Mouse (Mus musculus) forebrain, embryonic 14.5 days (tissue): Measurements from ENCODE around the gene Cd300ld2. TPM values are rescaled to one million over a fixed set of nuclear protein-coding genes. Genes with fewer than 3 reads are reported as not detected.
"Not testable (repeated sequence)": the region's sequence is repeated elsewhere in the genome, so short reads cannot be mapped to it uniquely, and the experiment has no call there.

Experiments used
- ATAC-seq: fragments of 200-750 bp; cut with Nextera tagmentation; 2 replicates; pipeline ENCODE4 v1.8.0; 2017; ENCODE audit warnings: mild to moderate bottlenecking, moderate library complexity
- DNase-seq: peaks from one replicate; pipeline ENCODE4 v3.0.0-alpha.2; 2015; ENCODE audit warnings: low spot score
- H3K27ac ChIP-seq: fragments of 300-500 bp; sonication (generic); 2 replicates; pipeline ENCODE4 v1.5.1; 2014; ENCODE audit warnings: low read depth, mild to moderate bottlenecking, control low read depth, low read length, moderate library complexity
- H3K27me3 ChIP-seq: fragments of 300-500 bp; sonication (generic); replicated peaks from 2 replicates; pipeline ENCODE4 v1.6.1; 2014; ENCODE audit warnings: low read length, control low read depth, mixed read lengths; ENCODE audit not compliant: control insufficient read depth, insufficient read depth
- H3K36me3 ChIP-seq: fragments of 300-500 bp; sonication (generic); 2 replicates; pipeline ENCODE4 v1.6.1; 2014; ENCODE audit warnings: low read length, control low read depth; ENCODE audit not compliant: control insufficient read depth, insufficient read depth
- H3K4me1 ChIP-seq: fragments of 300-500 bp; sonication (generic); 2 replicates; pipeline ENCODE4 v1.6.1; 2014; ENCODE audit warnings: antibody characterized with exemption, low read length, control low read depth; ENCODE audit not compliant: control insufficient read depth, insufficient read depth
- H3K4me2 ChIP-seq: fragments of 300-500 bp; sonication (generic); 2 replicates; pipeline ENCODE4 v1.6.1; 2014; ENCODE audit warnings: mild to moderate bottlenecking, control low read depth, low read length
- H3K4me3 ChIP-seq: fragments of 300-500 bp; sonication (generic); 2 replicates; pipeline ENCODE4 v1.5.1; 2014; ENCODE audit warnings: low read depth, low read length, control low read depth
- H3K9ac ChIP-seq: fragments of 300-500 bp; sonication (generic); 2 replicates; pipeline ENCODE4 v1.6.1; 2014; ENCODE audit warnings: mild to moderate bottlenecking, low read length, control low read depth, moderate library complexity
- H3K9me3 ChIP-seq: fragments of 300-500 bp; sonication (generic); replicated peaks from 2 replicates; pipeline ENCODE4 v1.6.1; 2016; ENCODE audit warnings: low read length, control low read depth, mixed read lengths; ENCODE audit not compliant: control insufficient read depth
- WGBS: fragments of 180-500 bp; shearing (Covaris S2); extraction: QIAGEN DNeasy Blood & Tissue Kit; methylation state at CpG from one replicate; pipeline ENCODE4 v1.1.7; 2014; 5-methylcytosine and 5-hydroxymethylcytosine counted together
- polyA plus RNA-seq: library from polyadenylated mRNA; unstranded; fragments of >200 nt; fragmentation: Nextera tagmentation; extraction: Ambion mirVana; gene quantifications from 2 replicates; pipeline ENCODE4 v1.2.1, GENCODE M21; 2014

The Cd300ld2 gene
- polyA plus RNA-seq, 1 experiment from 2014 or later, result not detected

GRCm38 (mm10) chr11:115037669-115038068, 21.7 kb upstream of the Cd300ld2 start, which contains the start of gene Cd300ld5:
Gene Cd300ld5, minus strand, starts transcription at chr11:115037769.
- H3K9ac ChIP-seq, H3K27me3 ChIP-seq, H3K4me3 ChIP-seq, H3K36me3 ChIP-seq, H3K4me1 ChIP-seq, DNase-seq, H3K4me2 ChIP-seq, H3K27ac ChIP-seq, ATAC-seq, H3K9me3 ChIP-seq: not testable (repeated sequence)
- WGBS, result no CpG with 5 or more reads among the region's 6 CpGs

DNA sequence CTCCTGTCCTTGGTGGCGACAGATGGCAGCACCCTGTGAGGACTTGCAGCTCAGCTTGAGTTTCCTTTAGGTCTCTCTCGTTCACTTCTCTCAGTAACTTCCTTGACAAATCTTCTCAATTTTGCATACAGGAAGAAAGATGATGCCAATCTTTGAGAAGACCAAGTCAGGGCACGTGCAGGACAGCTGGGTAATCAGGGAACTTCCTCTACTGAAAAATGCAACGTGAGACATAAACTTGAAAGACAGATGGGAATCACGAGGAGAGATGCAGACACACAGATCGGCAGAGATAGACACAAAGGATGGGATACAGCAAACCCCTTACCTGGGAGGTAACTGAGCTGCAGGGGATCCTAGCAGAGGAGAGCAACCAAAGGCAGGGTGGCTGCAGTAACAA, 10.9 kb upstream of the Cd300ld2 start, which contains the start of gene Cd300ld4:
Cd300ld4 (minus strand) TSS at position 101 of the 400 bp plus-strand sequence.
- not testable (repeated sequence) for H3K4me3 ChIP-seq, H3K27ac ChIP-seq, H3K4me1 ChIP-seq, H3K27me3 ChIP-seq, ATAC-seq, H3K9ac ChIP-seq, DNase-seq, H3K36me3 ChIP-seq, H3K9me3 ChIP-seq, H3K4me2 ChIP-seq
- WGBS, result no CpG with 5 or more reads among the region's 6 CpGs

DNA sequence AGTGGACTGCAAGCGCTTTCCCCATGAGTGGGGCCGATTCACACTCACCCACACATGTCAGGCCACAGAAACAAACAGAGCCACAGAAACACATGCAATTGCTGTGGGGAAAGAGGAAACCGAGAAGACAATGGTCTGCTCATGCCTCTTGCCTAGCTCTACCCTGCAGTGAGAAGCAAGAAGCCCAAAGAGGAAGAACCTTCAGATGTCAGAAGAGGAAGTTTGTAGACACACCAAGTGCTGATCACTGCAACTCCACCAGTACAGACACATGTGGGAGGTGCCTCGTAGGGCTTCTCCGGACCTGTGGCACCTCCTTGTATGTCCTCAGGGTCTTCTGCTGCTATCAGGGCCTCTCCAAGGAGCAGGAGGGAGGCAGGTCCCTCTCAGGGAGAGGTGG, 11.9 kb downstream of the Cd300ld2 start:
- H3K9ac ChIP-seq, result no peak overlapping the region
- no peak for DNase-seq
- no peak overlapping the region for H3K4me2 ChIP-seq
- H3K9me3 ChIP-seq, result no peaks in the 10 kb centered on the region
- 92% methylated on average over 5 of the region's 5 CpGs for WGBS
- no peak for ATAC-seq
- H3K27me3 ChIP-seq, result no peaks in the 10 kb centered on the region
- no peak overlapping the region for H3K27ac ChIP-seq
- H3K36me3 ChIP-seq, result no peaks in the 10 kb centered on the region
- no peaks in the 10 kb centered on the region for H3K4me1 ChIP-seq
- no peak overlapping the region for H3K4me3 ChIP-seq

GRCm38 (mm10) chr11:115001474-115002040, 14.4 kb downstream of the Cd300ld2 start, which contains the start of gene Cd300c2:
Gene Cd300c2, minus strand, starts transcription at chr11:115001880.
- Histone ChIP-seq H3K4me2 (no peak within 1 kb of the TSS), H3K9me3 (no peaks in the 10 kb centered on the region), H3K4me3 (no peak within 1 kb of the TSS), H3K9ac (no peak within 1 kb of the TSS), H3K27me3 (no peaks in the 10 kb centered on the region), H3K36me3 (no peaks in the 10 kb centered on the region), H3K27ac (no peak within 1 kb of the TSS), H3K4me1 (no peaks in the 10 kb centered on the region)
- WGBS, result 90% methylated on average over 7 of the region's 7 CpGs
- DNase-seq (no peak), ATAC-seq (no peak)

DNA sequence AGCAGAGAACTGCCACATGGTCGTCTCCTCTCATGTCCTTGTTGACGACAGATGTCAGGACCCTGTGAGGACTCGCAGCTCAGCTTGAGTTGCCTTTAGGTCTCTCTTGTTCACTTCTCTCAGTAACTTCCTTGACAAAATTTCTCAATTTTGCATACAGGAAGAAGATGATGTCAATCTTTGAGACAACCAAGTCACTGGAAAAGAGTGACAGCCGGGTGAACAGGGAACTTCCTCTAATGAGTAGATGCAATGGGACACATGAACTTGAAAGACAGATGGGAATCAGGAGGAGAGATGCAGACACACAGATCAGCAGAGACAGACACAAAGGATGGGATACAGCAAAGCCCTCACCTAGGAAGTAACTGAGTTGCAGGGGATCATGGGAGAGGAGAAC, 26.2 kb downstream of the Cd300ld2 start, which contains the start of gene Cd300ld:
Cd300ld (minus strand) TSS at position 130 of the 400 bp plus-strand sequence.
- DNase-seq, result no peak
- no peak for ATAC-seq
- H3K36me3 ChIP-seq, result no peaks in the 10 kb centered on the region
- no peak within 1 kb of the TSS for H3K4me3 ChIP-seq
- H3K4me1 ChIP-seq, result no peaks in the 10 kb centered on the region
- no peaks in the 10 kb centered on the region for H3K9me3 ChIP-seq
- no peaks in the 10 kb centered on the region for H3K27me3 ChIP-seq
- H3K4me2 ChIP-seq, result no peak within 1 kb of the TSS
- no peak within 1 kb of the TSS for H3K27ac ChIP-seq
- 86% methylated on average over 4 of the region's 4 CpGs for WGBS
- H3K9ac ChIP-seq, result no peak within 1 kb of the TSS

GRCm38 (mm10) chr11:114981866-114982265, 34.1 kb downstream of the Cd300ld2 start:
- Histone ChIP-seq H3K4me1 (no peaks in the 10 kb centered on the region), H3K4me2 (no peak overlapping the region), H3K27me3 (no peaks in the 10 kb centered on the region), H3K4me3 (no peak overlapping the region), H3K9me3 (no peaks in the 10 kb centered on the region; the same call in 1 of the 2 replicates), H3K36me3 (no peaks in the 10 kb centered on the region), H3K27ac (no peak overlapping the region), H3K9ac (no peak overlapping the region)
- no peak for ATAC-seq
- DNase-seq, result no peak
- 79% methylated on average over 4 of the region's 4 CpGs for WGBS

DNA sequence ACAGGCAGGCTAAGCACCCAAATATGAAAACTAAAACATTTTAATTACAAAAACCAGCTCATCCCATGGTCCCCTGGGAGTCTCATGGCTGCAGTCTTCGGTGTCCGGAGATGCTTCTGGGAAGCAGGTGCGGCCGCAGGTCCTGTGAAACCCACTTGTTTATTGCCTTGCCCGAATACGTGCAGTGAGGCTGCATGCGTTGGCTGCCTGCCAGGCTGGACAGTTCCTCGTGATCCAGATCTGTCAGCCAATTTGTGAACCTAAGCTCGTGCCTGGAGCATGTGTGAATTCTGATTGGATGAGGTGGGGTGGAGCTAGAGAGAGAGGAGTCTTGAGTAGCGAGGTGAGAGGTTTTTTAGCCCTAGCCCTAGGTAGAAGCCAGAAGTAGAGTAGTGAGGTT, 43.3 kb downstream of the Cd300ld2 start:
- H3K36me3 ChIP-seq, result no peaks in the 10 kb centered on the region
- DNase-seq, result no peak
- no peak overlapping the region for H3K9ac ChIP-seq
- H3K27ac ChIP-seq, result no peak overlapping the region
- no peak overlapping the region for H3K4me3 ChIP-seq
- peaks cover 4% of the 10 kb centered on the region; the same call in 1 of the 2 replicates for H3K9me3 ChIP-seq
- ATAC-seq, result no peak
- H3K4me1 ChIP-seq, result no peaks in the 10 kb centered on the region
- H3K27me3 ChIP-seq, result no peaks in the 10 kb centered on the region
- 80% methylated on average over 10 of the region's 10 CpGs for WGBS
- H3K4me2 ChIP-seq, result no peak overlapping the region

DNA sequence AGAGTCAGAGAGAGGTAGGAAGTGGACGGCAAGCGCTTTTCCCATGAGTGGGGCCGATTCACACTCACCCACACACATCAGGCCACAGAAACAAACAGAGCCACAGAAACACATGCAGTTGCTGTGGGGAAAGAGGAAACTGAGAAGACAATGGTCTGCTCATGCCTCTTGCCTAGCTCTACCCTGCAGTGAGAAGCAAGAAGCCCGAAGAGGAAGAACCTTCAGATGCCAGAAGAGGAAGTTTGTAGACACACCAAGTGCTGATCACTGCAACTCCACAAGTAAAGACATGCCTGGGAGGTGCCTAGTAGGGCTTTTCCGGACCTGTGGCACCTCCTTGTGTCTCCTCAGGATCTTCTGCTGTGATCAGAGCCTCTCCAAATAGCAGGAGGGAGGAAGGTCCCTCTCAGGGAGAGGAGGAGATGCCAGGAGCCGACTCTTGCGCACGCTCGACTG, 47.2 kb downstream of the Cd300ld2 start, which contains the start of gene Cd300c:
Cd300c (minus strand) TSS at position 406 of the 456 bp plus-strand sequence.
- H3K36me3 ChIP-seq, result no peaks in the 10 kb centered on the region
- 0 out of 2 replicates have a peak, but pooled peaks cover 1% of the 10 kb centered on the region for H3K9me3 ChIP-seq
- no peak within 1 kb of the TSS for H3K9ac ChIP-seq
- 80% methylated on average over 9 of the region's 9 CpGs for WGBS
- H3K4me2 ChIP-seq, result no peak within 1 kb of the TSS
- no peak for ATAC-seq
- H3K4me1 ChIP-seq, result no peaks in the 10 kb centered on the region
- no peak within 1 kb of the TSS for H3K27ac ChIP-seq
- H3K4me3 ChIP-seq, result no peak within 1 kb of the TSS
- DNase-seq, result no peak
- H3K27me3 ChIP-seq, result no peaks in the 10 kb centered on the region

DNA sequence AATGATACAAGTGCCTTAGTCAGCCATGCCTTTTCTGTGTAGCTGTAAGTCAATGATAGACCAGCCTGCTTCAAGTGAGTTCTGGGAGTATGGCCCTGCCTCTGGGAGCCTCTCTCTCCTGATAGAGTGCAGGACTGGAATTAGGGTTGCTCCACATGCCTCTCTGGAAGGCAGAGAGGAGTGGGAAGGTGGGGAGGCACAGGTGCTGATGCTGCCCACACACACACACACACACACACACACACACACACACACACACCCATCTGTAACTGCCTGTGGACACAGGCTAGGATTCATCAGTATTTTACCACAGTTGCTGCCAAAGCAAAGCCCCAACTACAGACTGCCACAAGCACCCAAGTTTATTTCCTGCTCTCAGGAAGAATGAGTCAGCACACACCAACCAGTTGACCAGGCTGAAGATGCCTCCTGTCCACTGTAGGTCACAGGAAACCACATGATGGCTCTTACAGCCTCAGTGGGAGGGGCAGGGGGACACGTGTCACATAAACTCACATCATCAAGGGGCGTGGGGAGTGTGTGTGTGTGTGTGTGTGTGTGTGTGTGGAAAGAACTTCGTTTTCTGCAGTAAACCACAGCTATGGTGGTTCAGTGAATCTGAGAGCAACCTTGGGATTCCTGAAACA, 50.7 kb downstream of the Cd300ld2 start:
- H3K9ac ChIP-seq, result no peak overlapping the region
- 63% methylated on average over 3 of the region's 3 CpGs for WGBS
- no peaks in the 10 kb centered on the region for H3K9me3 ChIP-seq
- H3K27ac ChIP-seq, result no peak overlapping the region
- DNase-seq, result no peak
- H3K36me3 ChIP-seq, result no peaks in the 10 kb centered on the region
- H3K4me3 ChIP-seq, result no peak overlapping the region
- no peaks in the 10 kb centered on the region for H3K4me1 ChIP-seq
- no peak overlapping the region for H3K4me2 ChIP-seq
- ATAC-seq, result no peak
- H3K27me3 ChIP-seq, result no peaks in the 10 kb centered on the region
